Mouse (Mus musculus) bone marrow, adult 2 months (tissue): ENCODE measurements around the gene Slc41a1.

ENCODE experiments used
- CTCF ChIP-seq: fragments of 200-500 bp; IDR thresholded peaks from 2 replicates; pipeline ENCODE4 v1.5.1; 2011; ENCODE audit warnings: low read length, control low read depth; ENCODE audit not compliant: control insufficient read depth, insufficient read depth
- POLR2A ChIP-seq: fragments of 200-500 bp; IDR thresholded peaks from 2 replicates; pipeline ENCODE4 v1.6.1; 2011; ENCODE audit warnings: low read depth, mild to moderate bottlenecking, control low read depth, low read length, borderline replicate concordance; ENCODE audit not compliant: control insufficient read depth

DNA sequence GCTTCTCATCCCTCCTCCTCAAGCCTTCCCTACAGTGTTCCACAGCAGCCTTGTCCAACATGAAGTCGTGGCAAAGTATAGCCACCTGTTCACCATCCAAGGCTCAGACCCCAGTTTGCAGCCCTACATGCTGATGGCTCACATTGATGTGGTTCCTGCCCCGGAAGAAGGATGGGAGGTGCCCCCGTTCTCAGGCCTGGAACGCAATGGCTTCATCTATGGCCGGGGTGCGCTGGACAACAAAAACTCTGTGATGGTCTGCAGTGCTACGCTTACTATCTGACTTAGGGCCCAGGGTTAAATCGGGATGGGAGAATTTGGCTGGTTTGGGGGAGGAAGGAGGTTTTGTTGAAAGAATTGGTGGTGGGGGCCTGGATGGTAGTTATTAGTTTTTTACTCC, 26.2 kb upstream of the Slc41a1 start:
- no peak for TF ChIP-seq CTCF
- TF ChIP-seq POLR2A: no peak
